Mouse (Mus musculus) limb, embryonic 11.5 days (tissue): ENCODE measurements around the gene Chodl. TPM values are rescaled to one million over a fixed set of nuclear protein-coding genes. Genes with fewer than 3 reads are reported as not detected.

Experiments used
- ATAC-seq: fragments of 200-750 bp; cut with Nextera tagmentation; 2 replicates; pipeline ENCODE4 v1.8.0; 2017; ENCODE audit warnings: low read depth; ENCODE audit not compliant: insufficient number of reproducible peaks, low FRiP score, low TSS enrichment
- DNase-seq: peaks from one replicate; pipeline ENCODE4 v3.0.0-alpha.2; 2015; ENCODE audit warnings: low spot score
- H3K27ac ChIP-seq: fragments of 300-500 bp; sonication (generic); replicated peaks from 2 replicates; pipeline ENCODE4 v1.5.1; 2014; ENCODE audit warnings: low read depth, mild to moderate bottlenecking, low read length
- H3K27me3 ChIP-seq: fragments of 300-500 bp; sonication (generic); 2 replicates; pipeline ENCODE4 v1.6.1; 2014; ENCODE audit warnings: mild to moderate bottlenecking, low read length, mixed read lengths; ENCODE audit not compliant: control insufficient read depth, insufficient read depth
- H3K36me3 ChIP-seq: fragments of 300-500 bp; sonication (generic); 2 replicates; pipeline ENCODE4 v1.6.1; 2014; ENCODE audit warnings: mild to moderate bottlenecking, low read length, moderate library complexity, mixed read lengths; ENCODE audit not compliant: control insufficient read depth, insufficient read depth
- H3K4me1 ChIP-seq: fragments of 300-500 bp; sonication (generic); 2 replicates; pipeline ENCODE4 v1.6.1; 2014; ENCODE audit warnings: low read length, mixed read lengths; ENCODE audit not compliant: control insufficient read depth, insufficient read depth
- H3K4me2 ChIP-seq: fragments of 300-500 bp; sonication (generic); 2 replicates; pipeline ENCODE4 v1.6.1; 2014; ENCODE audit warnings: low read depth, mild to moderate bottlenecking, moderate library complexity; ENCODE audit not compliant: severe bottlenecking
- H3K4me3 ChIP-seq: fragments of 300-500 bp; sonication (generic); 2 replicates; pipeline ENCODE4 v1.5.1; 2014; ENCODE audit warnings: low read depth, low read length
- H3K9ac ChIP-seq: fragments of 300-500 bp; sonication (generic); 2 replicates; pipeline ENCODE4 v1.6.1; 2014; ENCODE audit warnings: mild to moderate bottlenecking, low read length
- H3K9me3 ChIP-seq: fragments of 300-500 bp; sonication (generic); 2 replicates; pipeline ENCODE4 v1.6.1; 2016; ENCODE audit warnings: low read length; ENCODE audit not compliant: control insufficient read depth
- WGBS: fragments of 180-500 bp; shearing (Covaris S2); extraction: QIAGEN DNeasy Blood & Tissue Kit; methylation state at CpG from one replicate; pipeline ENCODE4 v1.1.7; 2014; 5-methylcytosine and 5-hydroxymethylcytosine counted together
- polyA plus RNA-seq: library from polyadenylated mRNA; unstranded; fragments of >200 nt; fragmentation: Nextera tagmentation; extraction: Ambion mirVana; gene quantifications from 2 replicates; pipeline ENCODE4 v1.2.1, GENCODE M21; 2014

Chodl gene
- polyA plus RNA-seq, 1 experiment from 2014 or later = 0.81 TPM

DNA sequence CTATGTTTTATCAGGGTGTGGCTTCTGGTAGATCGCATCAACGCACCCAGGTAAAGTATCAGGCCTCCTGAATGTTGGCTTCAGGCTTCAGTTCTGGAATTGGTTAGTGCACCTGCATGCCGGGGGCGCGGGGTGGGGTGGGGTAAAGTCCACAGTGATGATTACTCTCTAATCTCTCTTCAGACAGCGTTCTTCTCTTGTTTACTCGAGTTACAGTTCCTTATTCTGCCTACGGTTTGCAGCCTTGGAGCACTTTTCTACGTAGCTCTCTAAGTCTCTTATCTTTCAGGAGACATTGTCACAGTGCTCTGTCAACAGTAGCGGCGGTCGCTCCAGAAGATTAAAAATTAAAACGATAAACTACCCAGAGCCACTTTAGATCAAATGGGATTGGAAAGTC is 43.4 kb downstream of the Chodl start:
- no peaks in the 10 kb centered on the region for H3K36me3 ChIP-seq
- H3K27me3 ChIP-seq = no peaks in the 10 kb centered on the region
- no peak overlapping the region for H3K4me2 ChIP-seq
- ATAC-seq = no peak
- H3K9me3 ChIP-seq = no peaks in the 10 kb centered on the region
- H3K4me3 ChIP-seq = no peak overlapping the region
- no peak overlapping the region for H3K9ac ChIP-seq
- DNase-seq = no peak
- WGBS = 91% methylated on average over 13 of the region's 13 CpGs
- H3K27ac ChIP-seq = no peak overlapping the region
- H3K4me1 ChIP-seq = no peaks in the 10 kb centered on the region

DNA sequence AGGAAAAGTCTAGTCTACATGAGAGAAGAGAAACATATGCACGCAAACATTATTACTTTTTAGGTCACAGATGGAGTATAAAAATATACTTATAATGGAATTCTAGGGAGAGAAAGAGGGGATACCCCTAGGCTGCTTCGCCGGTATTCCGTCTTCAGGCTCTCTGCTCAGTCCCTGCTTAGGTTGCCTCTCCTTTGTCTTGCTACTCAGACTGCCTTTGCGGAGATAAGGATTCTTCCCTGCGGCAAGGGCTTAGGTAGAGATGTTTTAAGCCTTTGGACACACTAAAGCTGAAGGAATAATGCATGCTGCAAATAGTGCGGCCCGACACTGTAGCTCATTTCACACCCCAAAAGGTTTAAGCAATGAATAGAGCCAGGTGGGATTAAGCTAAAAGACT is 45.6 kb downstream of the Chodl start:
- WGBS = 84% methylated on average over 8 of the region's 8 CpGs
- H3K4me3 ChIP-seq = no peak overlapping the region
- no peak overlapping the region for H3K27ac ChIP-seq
- no peaks in the 10 kb centered on the region for H3K36me3 ChIP-seq
- no peak for DNase-seq
- H3K4me1 ChIP-seq = no peaks in the 10 kb centered on the region
- no peak overlapping the region for H3K9ac ChIP-seq
- no peaks in the 10 kb centered on the region for H3K9me3 ChIP-seq
- no peak for ATAC-seq
- no peaks in the 10 kb centered on the region for H3K27me3 ChIP-seq
- no peak overlapping the region for H3K4me2 ChIP-seq

Other genes with a start within 250 kb of the Chodl start
- gene Tmprss15, start 160.1 kb downstream of the Chodl start, polyA plus RNA-seq = 0.03 TPM in 1 of 2 replicates, not detected in the other